Mouse (Mus musculus) limb, embryonic 13.5 days (tissue): ENCODE data around the gene Sult5a1. TPM values are rescaled to one million over a fixed set of nuclear protein-coding genes. Genes with fewer than 3 reads are reported as not detected.

Experiments used
- microRNA-seq: library from miRNA; unstranded; fragments of <30 nt; microRNA quantifications from one replicate; pipeline ENCODE4, GENCODE M21; 2016
- polyA plus RNA-seq: library from polyadenylated mRNA; unstranded; fragments of >200 nt; fragmentation: Nextera tagmentation; extraction: Ambion mirVana; gene quantifications from 2 replicates; pipeline ENCODE4 v1.2.1, GENCODE M21; 2015

Sult5a1 gene
- polyA plus RNA-seq, 1 experiment from 2014 or later: 26.1 TPM

Small RNA genes within 50 kb of the gene (microRNA-seq; reads per million reads assigned to microRNA genes)
- gene Mir7079: not detected
- gene Mir7080: not detected

Other genes starting within 250 kb of the Sult5a1 start
- gene Ankrd11, start 116.0 kb downstream of the Sult5a1 start, polyA plus RNA-seq: 40.9 and 48.7 TPM in 2 replicates
- gene Spg7, start 95.4 kb downstream of the Sult5a1 start, polyA plus RNA-seq: 40.8 and 41.5 TPM in 2 replicates
- 1,375 and 1,469 TPM in 2 replicates for gene Rpl13, start 56.0 kb downstream of the Sult5a1 start, polyA plus RNA-seq
- gene Cpne7, start 40.9 kb downstream of the Sult5a1 start, polyA plus RNA-seq: 0.64 and 0.72 TPM in 2 replicates
- gene Dpep1, start 27.9 kb upstream of the Sult5a1 start, polyA plus RNA-seq: 2.4 and 2.5 TPM in 2 replicates
- 151 and 155 TPM in 2 replicates for gene Chmp1a, start 54.4 kb upstream of the Sult5a1 start, polyA plus RNA-seq
- gene Spata33, start 54.5 kb upstream of the Sult5a1 start, polyA plus RNA-seq: 4.9 and 7.0 TPM in 2 replicates
- 37.9 and 39.9 TPM in 2 replicates for gene Cdk10, start 66.5 kb upstream of the Sult5a1 start, polyA plus RNA-seq
- 3.1 and 3.7 TPM in 2 replicates for gene Spata2l, start 77.9 kb upstream of the Sult5a1 start, polyA plus RNA-seq
- gene Zfp276, start 95.9 kb upstream of the Sult5a1 start, polyA plus RNA-seq: 28.4 and 29.1 TPM in 2 replicates
- gene Vps9d1, start 96.0 kb upstream of the Sult5a1 start, polyA plus RNA-seq: 32.3 and 32.7 TPM in 2 replicates
- gene Fanca, start 160.3 kb upstream of the Sult5a1 start, polyA plus RNA-seq: 26.4 and 27.2 TPM in 2 replicates
- gene Spire2, start 174.4 kb upstream of the Sult5a1 start, polyA plus RNA-seq: 0.80 and 1.1 TPM in 2 replicates
- gene Tcf25, start 215.4 kb upstream of the Sult5a1 start, polyA plus RNA-seq: 155 and 156 TPM in 2 replicates
- gene Mc1r, start 248.8 kb upstream of the Sult5a1 start, polyA plus RNA-seq: 0.05 TPM in 1 of 2 replicates, not detected in the other